Mouse (Mus musculus): Measurements from ENCODE around the gene Smim13.

GRCm38 (mm10) chr13:41230256-41230655 is 19.4 kb upstream of the Smim13 start:
- TF ChIP-seq EP300 (optimal IDR thresholded peaks at IDR 0.05) = no peak
- TF ChIP-seq CTCF (IDR thresholded peaks at IDR 0.05; ENCODE audit: low read depth) = no peak

Measured in stomach, postnatal 0 days (tissue).